Mouse (Mus musculus) hindbrain, embryonic 10.5 days (tissue): ENCODE measurements at regions not wholly inside any gene's neighbourhood (a gene's known extent, or its start where the extent isn't known, plus 50 kb on each side); places are given as distances from the start of the nearest gene placed in this dataset.

Experiments
- DNase-seq: peaks from one replicate; pipeline ENCODE4 v3.0.0-alpha.2; 2017; ENCODE audit warnings: low spot score
- H3K27ac ChIP-seq: fragments of 300-500 bp; sonication (generic); 2 replicates; pipeline ENCODE4 v1.5.1; 2016; ENCODE audit warnings: mild to moderate bottlenecking, moderate library complexity
- H3K27me3 ChIP-seq: fragments of 300-500 bp; sonication (generic); 2 replicates; pipeline ENCODE4 v1.6.1; 2016; ENCODE audit warnings: mild to moderate bottlenecking; ENCODE audit not compliant: poor library complexity, insufficient read depth, severe bottlenecking
- H3K36me3 ChIP-seq: fragments of 300-500 bp; sonication (generic); 2 replicates; pipeline ENCODE4 v1.6.1; 2016; ENCODE audit warnings: mild to moderate bottlenecking, moderate library complexity
- H3K4me1 ChIP-seq: fragments of 300-500 bp; sonication (generic); replicated peaks from 2 replicates; pipeline ENCODE4 v1.6.1; 2016; ENCODE audit warnings: mild to moderate bottlenecking
- H3K4me3 ChIP-seq: fragments of 300-500 bp; sonication (generic); 2 replicates; pipeline ENCODE4 v1.5.1; 2016; ENCODE audit warnings: mild to moderate bottlenecking, moderate library complexity
- H3K9me3 ChIP-seq: fragments of 300-500 bp; sonication (generic); 2 replicates; pipeline ENCODE4 v1.6.1; 2016; ENCODE audit warnings: mild to moderate bottlenecking, moderate library complexity
- WGBS: fragments of 180-500 bp; shearing (Covaris S2); methylation state at CpG from one replicate; pipeline ENCODE4 v1.1.7; 2016; 5-methylcytosine and 5-hydroxymethylcytosine counted together

GRCm38 (mm10) chr2:122863343-122863970 is 98.4 kb downstream of the Sqor start:
- no peaks in the 10 kb centered on the region for H3K36me3 ChIP-seq
- H3K27me3 ChIP-seq, result no peaks in the 10 kb centered on the region
- DNase-seq, result no peak
- 73% methylated on average over 15 of the region's 15 CpGs for WGBS
- H3K4me3 ChIP-seq, result no peak overlapping the region
- no peak overlapping the region for H3K27ac ChIP-seq
- H3K9me3 ChIP-seq, result no peaks in the 10 kb centered on the region
- no peaks in the 10 kb centered on the region for H3K4me1 ChIP-seq

- H3K27ac ChIP-seq, result no peak overlapping the region
- H3K36me3 ChIP-seq, result no peaks in the 10 kb centered on the region
- no peaks in the 10 kb centered on the region for H3K27me3 ChIP-seq
- H3K4me1 ChIP-seq, result no peaks in the 10 kb centered on the region
- DNase-seq, result no peak
- 88% methylated on average over 1 of the region's 1 CpGs for WGBS
- H3K9me3 ChIP-seq, result no peaks in the 10 kb centered on the region
- no peak overlapping the region for H3K4me3 ChIP-seq
Observed at GRCm38 (mm10) chr2:122863971-122864348, 98.9 kb downstream of the Sqor start.

DNA sequence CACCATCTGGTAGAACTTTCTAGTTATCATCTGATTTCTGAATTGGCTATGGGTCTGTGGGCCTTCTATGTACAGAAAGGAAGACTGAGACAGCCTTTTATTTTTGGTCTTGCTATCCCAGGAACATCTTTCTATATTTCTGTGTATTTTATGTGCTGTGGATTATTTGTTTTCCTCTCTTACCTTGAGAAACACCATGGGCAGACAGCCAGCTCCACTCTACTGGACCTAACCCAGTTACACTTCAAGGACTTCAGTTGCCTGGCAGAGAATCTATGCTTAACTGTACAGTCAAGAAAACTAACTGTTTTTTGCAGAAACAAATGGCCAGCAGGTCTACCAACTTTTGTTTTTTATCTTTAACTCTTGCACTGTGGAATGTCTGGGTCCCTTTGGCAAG is 122.1 kb downstream of the Sqor start:
- Histone ChIP-seq H3K27ac (no peak overlapping the region), H3K36me3 (no peaks in the 10 kb centered on the region), H3K4me1 (no peaks in the 10 kb centered on the region), H3K27me3 (no peaks in the 10 kb centered on the region), H3K4me3 (no peak overlapping the region), H3K9me3 (peaks cover 16% of the 10 kb centered on the region; the same call in 1 of the 2 replicates)
- DNase-seq, result no peak

DNA sequence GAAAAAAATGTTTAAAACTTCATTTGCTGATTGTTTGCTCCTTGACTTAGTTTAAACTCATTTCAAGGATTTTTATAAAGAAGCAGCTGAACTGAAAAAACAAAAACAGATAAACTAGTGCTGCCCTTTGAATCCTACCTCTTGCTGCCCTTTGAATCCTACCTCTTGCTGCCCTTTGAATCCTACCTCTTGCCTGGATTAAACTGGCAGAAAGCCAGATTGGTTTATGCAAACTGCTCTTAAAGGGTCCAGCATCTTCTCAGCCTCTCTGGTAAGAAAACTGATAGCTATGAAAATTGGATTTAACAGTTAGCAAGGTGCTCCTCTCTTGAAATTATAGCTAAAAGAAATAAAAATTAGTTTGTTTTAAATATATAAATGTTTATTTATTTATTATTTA is 122.5 kb downstream of the Sqor start:
- peaks cover 16% of the 10 kb centered on the region; the same call in 1 of the 2 replicates for H3K9me3 ChIP-seq
- DNase-seq, result no peak
- no peaks in the 10 kb centered on the region for H3K36me3 ChIP-seq
- H3K4me3 ChIP-seq, result no peak overlapping the region
- H3K27me3 ChIP-seq, result no peaks in the 10 kb centered on the region
- H3K27ac ChIP-seq, result no peak overlapping the region
- H3K4me1 ChIP-seq, result no peaks in the 10 kb centered on the region

DNA sequence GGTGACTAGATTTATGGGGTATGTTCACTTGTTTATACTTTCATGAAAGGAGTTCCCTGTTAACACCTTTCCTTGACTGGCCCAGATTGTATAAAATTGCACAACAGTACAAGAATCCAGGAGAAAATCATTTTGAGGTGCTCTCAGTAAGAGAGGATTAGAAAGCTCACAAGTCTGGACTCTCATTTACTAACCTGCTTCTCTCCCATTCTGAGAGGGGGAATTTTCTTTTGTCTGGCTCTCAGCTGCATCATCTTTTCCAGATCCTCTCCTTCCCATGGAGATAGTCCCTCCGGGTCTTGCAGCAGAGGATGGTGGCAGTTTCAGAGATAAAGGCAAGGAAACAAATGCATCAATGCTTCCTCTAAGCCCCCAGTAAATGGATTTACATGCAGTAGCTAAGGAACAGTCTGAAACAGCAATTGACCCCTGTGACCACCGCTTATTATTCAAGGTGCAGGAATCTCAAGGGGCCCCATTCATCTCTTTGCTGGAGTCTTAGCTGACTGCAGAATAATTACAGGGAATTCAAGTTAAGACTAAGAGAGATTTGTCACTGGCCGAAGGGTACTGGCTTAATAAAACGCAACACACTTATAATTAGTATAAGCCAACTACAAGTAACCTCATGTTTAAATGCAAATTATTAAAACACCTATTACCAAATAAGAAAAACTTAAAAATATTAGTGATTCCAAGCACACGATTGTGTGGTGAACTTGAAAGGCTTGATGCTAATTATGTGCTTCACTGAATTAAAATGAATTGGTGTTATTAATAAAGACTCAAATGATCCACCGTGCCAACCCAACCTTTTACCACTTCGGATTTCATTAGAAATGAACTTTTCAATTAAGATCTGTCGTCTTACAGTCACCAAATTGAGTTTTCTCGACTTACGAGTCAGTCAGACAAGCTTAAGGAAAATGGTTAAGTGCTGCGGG is 140.4 kb downstream of the Sqor start:
- DNase-seq, result peak; percentile 29

DNA sequence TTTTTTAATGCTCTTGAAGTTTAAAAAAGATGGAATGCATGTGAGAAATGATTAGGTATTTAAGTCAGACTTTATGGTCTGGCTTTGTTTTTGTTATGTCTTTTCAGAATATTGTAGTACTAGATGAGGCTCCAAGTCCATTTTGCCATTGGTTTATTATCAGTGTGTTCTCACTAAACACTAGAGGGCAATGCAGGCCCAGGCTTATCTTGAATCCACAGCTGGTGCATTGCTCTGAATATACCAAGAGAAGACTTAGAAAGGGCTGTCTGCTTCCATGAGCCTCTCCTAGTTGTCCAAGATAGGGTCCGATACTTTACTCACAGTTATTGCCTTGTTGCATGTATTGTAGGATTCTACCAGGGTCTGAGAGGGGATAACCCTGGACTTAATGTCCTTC is 151.7 kb downstream of the Sqor start:
- DNase-seq, result no peak
- H3K4me3 ChIP-seq, result no peak overlapping the region

More for the DNA sequence above, 140.4 kb downstream of the Sqor start:
- Histone ChIP-seq H3K9me3 (no peaks in the 10 kb centered on the region), H3K4me3 (no peak overlapping the region), H3K4me1 (peaks cover 12% of the 10 kb centered on the region), H3K27me3 (no peaks in the 10 kb centered on the region), H3K36me3 (no peaks in the 10 kb centered on the region), H3K27ac (peak overlapping the region; percentile 70)
- WGBS, result 47% methylated on average over 11 of the region's 11 CpGs

DNA sequence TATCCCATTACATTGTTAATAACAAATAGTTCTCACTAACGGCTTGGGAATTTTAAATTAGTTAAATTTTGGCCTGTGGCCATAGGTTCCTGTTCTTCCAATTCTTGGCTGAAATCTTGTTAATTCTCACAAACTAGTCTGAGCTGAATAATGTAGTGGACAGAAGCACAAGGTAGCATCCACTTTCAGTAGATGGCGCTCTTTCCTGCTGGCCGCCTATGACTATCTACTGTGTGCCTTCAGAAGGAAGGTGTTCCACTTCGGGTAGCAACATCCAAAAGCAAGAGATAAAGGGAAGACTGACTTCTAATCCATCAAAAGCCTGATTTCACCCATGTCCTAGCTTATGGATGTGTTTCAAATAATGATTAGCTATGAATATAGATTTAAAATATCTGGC is 172.9 kb downstream of the Sqor start:
- Histone ChIP-seq H3K27me3 (no peaks in the 10 kb centered on the region), H3K36me3 (no peaks in the 10 kb centered on the region), H3K9me3 (no peaks in the 10 kb centered on the region), H3K4me1 (no peaks in the 10 kb centered on the region), H3K4me3 (no peak overlapping the region), H3K27ac (no peak overlapping the region)
- no peak for DNase-seq
- WGBS, result 51% methylated on average over 4 of the region's 4 CpGs

More for the DNA sequence above, 151.7 kb downstream of the Sqor start:
- no peaks in the 10 kb centered on the region for H3K4me1 ChIP-seq
- no peaks in the 10 kb centered on the region for H3K27me3 ChIP-seq
- no peak overlapping the region for H3K27ac ChIP-seq
- no peaks in the 10 kb centered on the region for H3K9me3 ChIP-seq
- 84% methylated on average over 1 of the region's 1 CpGs for WGBS
- no peaks in the 10 kb centered on the region for H3K36me3 ChIP-seq

- no peak for DNase-seq
Observed at GRCm38 (mm10) chr2:122944841-122945240, 179.8 kb downstream of the Sqor start.

GRCm38 (mm10) chr2:122945891-122946290 is 180.9 kb downstream of the Sqor start:
- Histone ChIP-seq H3K36me3 (no peaks in the 10 kb centered on the region), H3K9me3 (no peaks in the 10 kb centered on the region), H3K27me3 (no peaks in the 10 kb centered on the region), H3K4me3 (no peak overlapping the region), H3K27ac (no peak overlapping the region), H3K4me1 (no peaks in the 10 kb centered on the region)
- WGBS, result 87% methylated on average over 3 of the region's 3 CpGs
- no peak for DNase-seq

More at GRCm38 (mm10) chr2:122944841-122945240, 179.8 kb downstream of the Sqor start:
- Histone ChIP-seq H3K27me3 (no peaks in the 10 kb centered on the region), H3K4me1 (no peaks in the 10 kb centered on the region), H3K4me3 (no peak overlapping the region), H3K9me3 (no peaks in the 10 kb centered on the region), H3K27ac (no peak overlapping the region), H3K36me3 (no peaks in the 10 kb centered on the region)
- 55% methylated on average over 2 of the region's 2 CpGs for WGBS

DNA sequence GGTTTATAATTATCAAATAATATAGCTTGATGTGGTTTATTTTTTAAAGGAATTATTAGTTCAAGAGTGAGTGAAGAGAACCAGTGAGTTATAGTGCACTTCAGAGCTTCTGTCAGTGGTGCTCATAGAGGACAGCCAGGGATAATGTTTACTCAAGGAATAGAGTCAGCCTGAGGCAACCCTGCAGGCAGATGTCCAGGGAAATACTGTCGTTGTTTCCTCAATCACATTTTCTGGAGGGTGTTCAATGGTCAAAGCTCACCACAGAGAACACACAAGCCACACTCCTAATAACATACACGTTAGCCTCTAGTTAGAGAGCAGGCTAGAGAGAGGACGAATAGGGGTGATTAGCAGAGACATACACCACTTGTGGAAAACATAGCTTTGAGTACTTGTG is 184.0 kb downstream of the Sqor start:
- DNase-seq, result no peak
- Histone ChIP-seq H3K27me3 (no peaks in the 10 kb centered on the region), H3K4me1 (no peaks in the 10 kb centered on the region), H3K36me3 (no peaks in the 10 kb centered on the region), H3K9me3 (no peaks in the 10 kb centered on the region), H3K27ac (no peak overlapping the region), H3K4me3 (no peak overlapping the region)
- 84% methylated on average over 3 of the region's 3 CpGs for WGBS

- Histone ChIP-seq H3K9me3 (no peaks in the 10 kb centered on the region), H3K27ac (no peak overlapping the region), H3K4me3 (no peak overlapping the region), H3K36me3 (no peaks in the 10 kb centered on the region), H3K4me1 (no peaks in the 10 kb centered on the region), H3K27me3 (no peaks in the 10 kb centered on the region)
- no peak for DNase-seq
- 87% methylated on average over 4 of the region's 4 CpGs for WGBS
Observed at GRCm38 (mm10) chr2:122961701-122962100, 196.7 kb downstream of the Sqor start.

- no peaks in the 10 kb centered on the region for H3K36me3 ChIP-seq
- H3K4me3 ChIP-seq, result no peak overlapping the region
- no peak for DNase-seq
- WGBS, result 89% methylated on average over 10 of the region's 10 CpGs
- no peaks in the 10 kb centered on the region for H3K9me3 ChIP-seq
- no peak overlapping the region for H3K27ac ChIP-seq
- no peaks in the 10 kb centered on the region for H3K4me1 ChIP-seq
- H3K27me3 ChIP-seq, result no peaks in the 10 kb centered on the region
Observed at GRCm38 (mm10) chr2:122968809-122969628, 204.0 kb downstream of the Sqor start.
